Mouse (Mus musculus): ENCODE data around the gene Shank2.

Shank2 gene

GRCm38 (mm10) chr7:144268329-144268728 is 266.6 kb downstream of the Shank2 start:
- DNase-seq (ENCODE audit: low read depth, low spot score): no peak

- no peak for DNase-seq (ENCODE audit: low read depth, low spot score)
Measured at GRCm38 (mm10) chr7:144268778-144269177, 267.1 kb downstream of the Shank2 start.

- no peak for DNase-seq (ENCODE audit: low read depth, low spot score)
Measured at GRCm38 (mm10) chr7:144271074-144271473, 269.3 kb downstream of the Shank2 start.

GRCm38 (mm10) chr7:144278703-144279102 is 277.0 kb downstream of the Shank2 start:
- no peak for DNase-seq (ENCODE audit: low read depth, low spot score)

DNA sequence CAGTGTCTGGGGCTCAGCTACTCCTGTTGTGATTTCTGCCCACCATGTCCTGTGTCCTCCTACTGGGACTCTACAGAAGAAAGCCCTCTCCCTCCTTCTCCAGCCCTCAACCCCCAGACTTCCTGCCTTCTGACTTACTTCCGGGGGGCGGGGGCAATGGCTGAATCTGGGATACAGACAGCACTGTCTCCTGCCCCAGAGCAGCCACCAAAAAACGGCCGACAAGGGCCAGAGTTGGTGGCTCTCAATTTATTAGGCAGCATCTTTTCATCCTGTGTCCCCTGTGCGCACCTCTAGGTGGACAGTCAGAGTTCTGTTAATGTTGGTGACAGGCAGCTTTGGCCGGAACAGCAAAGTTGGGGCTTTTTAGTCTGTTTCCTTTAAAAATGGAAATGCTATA is 282.0 kb downstream of the Shank2 start:
- DNase-seq (ENCODE audit: low read depth, low spot score): no peak

GRCm38 (mm10) chr7:144284241-144285065 is 282.7 kb downstream of the Shank2 start:
- DNase-seq (ENCODE audit: low read depth, low spot score): no peak

- no peak for DNase-seq (ENCODE audit: low read depth, low spot score)
Measured at GRCm38 (mm10) chr7:144285066-144285633, 283.4 kb downstream of the Shank2 start.

GRCm38 (mm10) chr7:144285912-144286311 is 284.2 kb downstream of the Shank2 start:
- no peak for DNase-seq (ENCODE audit: low read depth, low spot score)

GRCm38 (mm10) chr7:144287991-144288390 is 286.3 kb downstream of the Shank2 start:
- no peak for DNase-seq (ENCODE audit: low read depth, low spot score)

DNA sequence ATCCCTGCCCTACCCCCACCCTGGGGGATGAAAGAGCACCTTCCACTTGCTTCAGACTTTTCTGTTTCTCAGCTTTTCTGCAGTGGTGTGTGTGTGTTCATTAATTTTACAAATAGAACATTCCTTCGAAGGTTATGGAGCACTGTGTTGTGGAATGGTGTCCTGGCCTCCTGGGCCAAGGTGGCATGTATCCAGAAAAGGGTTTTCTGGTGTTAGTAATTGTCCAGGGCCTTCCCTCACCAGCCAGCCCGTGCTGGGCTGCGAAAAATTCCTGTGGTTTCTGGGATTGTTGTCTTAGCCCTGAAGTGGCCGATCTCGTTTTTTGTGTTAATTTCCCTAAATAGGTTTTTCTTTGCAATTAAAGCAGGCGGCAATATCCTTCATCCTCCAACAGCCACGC is 289.8 kb downstream of the Shank2 start:
- DNase-seq (ENCODE audit: low read depth, low spot score): no peak

- no peak for DNase-seq (ENCODE audit: low read depth, low spot score)
Measured at GRCm38 (mm10) chr7:144293611-144294010, 291.9 kb downstream of the Shank2 start.

DNA sequence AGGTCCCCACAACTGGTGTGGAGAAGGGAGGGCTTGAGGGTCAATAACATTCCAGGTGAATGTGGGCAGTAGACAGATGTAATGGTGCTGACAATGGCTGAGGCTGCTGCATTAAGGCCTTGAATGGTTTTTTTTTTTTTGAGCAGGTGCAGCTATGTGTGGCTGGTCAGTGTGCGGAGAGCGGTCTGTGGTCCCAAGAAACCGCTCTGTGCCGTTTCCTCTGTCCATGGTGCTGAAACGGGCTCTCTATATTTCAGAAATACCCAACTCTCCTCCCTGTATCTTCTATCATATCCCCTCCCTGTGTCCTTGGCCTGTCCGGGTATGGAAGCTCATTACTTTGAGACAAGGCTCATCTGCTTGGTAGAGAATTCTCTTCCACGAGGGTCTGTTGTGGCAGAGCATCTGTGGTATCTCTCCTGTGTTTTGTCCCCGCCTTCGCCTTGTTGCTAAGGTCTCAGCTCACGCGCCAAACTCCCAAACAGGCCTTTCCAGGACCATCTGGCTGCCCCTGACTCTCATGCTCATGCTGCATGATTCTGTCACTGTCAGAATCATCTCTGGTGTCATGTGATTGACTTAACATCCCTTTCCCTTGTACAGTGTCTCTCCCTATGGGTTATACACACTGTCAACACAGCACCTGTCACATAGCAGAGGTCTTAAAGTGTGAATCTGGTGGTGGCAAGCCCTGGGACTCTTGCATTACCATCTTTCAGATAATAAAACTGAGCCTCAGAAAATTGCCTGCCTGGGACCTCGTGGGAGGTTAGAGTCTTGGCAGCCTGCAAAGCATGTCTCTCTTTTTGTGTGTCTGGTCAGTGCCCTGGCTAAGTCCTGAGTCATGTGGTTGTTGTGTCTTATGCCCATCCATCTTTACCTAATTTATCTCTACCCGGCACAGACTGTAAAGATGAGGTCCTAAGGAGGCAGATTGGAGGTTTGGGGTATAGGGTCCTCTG is 292.8 kb downstream of the Shank2 start:
- DNase-seq (ENCODE audit: low read depth, low spot score): no peak

DNA sequence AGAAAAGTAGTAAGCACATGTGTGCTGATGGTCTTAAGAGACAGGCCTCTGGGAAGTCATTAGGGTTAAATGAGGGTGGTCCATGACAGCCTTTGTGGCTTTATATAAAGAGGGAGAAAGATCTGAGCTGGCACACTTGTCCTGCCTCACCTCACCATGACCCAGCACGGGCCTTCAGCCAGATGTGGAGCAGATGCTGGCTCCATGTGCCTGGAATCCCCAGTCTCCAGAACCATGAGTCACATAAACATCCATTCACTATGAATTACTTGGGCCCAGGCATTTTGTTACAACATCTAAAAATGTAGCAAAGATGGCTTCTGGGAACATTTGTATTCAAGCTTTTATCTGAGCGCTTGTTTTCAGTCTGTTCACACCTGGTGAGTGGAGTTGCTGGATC is 297.6 kb downstream of the Shank2 start:
- DNase-seq (ENCODE audit: low read depth, low spot score): no peak

DNA sequence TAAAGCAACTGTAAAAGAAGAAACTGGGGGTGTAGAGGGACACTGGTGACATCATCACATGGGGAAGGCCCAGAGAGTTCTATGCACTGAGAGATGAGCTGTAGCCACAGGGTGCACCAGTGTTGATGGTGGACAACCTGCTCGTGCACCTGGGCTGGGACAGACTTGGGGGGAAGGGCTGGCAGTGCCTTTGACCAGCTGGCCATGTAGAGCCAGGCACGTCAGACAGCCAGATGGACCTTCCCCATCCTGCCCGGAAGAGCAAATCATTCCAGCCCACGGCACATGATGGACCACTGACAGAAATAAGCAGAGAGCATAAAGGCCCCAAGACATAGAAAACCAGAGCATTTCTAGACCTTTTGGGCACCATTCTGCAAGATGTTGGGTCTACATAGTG is 299.9 kb downstream of the Shank2 start:
- no peak for DNase-seq (ENCODE audit: low read depth, low spot score)

DNA sequence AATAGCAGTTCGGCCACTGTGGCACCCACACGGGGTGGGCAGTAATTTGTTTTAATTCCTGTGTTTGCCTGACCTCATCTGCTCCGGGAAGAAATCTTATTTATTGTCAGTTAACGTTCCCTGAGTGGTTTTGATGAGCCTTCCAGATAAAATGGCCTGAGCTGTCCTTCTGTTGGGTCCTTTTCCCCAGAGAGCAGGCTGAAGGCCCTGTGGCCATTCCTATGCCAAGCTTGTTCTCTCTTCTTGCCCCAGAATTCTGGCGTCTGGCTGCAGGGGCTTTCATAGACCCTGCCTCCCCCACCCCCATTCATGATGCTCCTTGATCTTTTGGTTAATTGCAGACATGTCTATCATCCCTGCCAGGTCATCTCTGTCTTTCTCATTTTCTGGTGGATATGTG is 300.8 kb downstream of the Shank2 start:
- DNase-seq (ENCODE audit: low read depth, low spot score): no peak

DNA sequence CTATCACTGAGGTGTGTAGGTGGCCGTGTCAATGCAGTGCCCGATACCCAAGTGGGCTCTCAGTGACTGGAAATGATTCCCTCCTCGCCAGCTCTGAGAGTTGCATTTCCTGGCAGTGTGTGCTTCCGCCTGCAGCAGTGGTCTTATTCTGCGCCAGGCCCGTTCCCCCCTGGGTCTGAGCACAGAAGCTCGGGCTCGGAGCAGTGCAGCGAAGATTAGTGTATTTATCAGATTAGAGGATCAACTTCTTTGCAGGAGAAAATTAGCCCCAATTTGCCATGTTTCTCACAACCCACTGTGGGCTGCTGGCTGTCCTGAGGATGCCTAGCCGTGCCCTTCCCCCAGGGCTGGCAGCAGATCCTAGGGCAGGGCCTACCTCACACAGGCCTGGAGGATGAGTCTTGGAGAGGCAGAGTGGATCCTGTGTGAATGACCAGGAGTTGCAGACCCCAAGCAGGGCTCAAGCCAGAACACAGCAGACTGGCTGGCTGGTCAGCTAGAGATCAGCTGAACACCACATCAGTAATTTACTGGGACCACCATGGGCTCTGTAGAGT is 306.2 kb downstream of the Shank2 start:
- no peak for DNase-seq (ENCODE audit: low read depth, low spot score)

DNA sequence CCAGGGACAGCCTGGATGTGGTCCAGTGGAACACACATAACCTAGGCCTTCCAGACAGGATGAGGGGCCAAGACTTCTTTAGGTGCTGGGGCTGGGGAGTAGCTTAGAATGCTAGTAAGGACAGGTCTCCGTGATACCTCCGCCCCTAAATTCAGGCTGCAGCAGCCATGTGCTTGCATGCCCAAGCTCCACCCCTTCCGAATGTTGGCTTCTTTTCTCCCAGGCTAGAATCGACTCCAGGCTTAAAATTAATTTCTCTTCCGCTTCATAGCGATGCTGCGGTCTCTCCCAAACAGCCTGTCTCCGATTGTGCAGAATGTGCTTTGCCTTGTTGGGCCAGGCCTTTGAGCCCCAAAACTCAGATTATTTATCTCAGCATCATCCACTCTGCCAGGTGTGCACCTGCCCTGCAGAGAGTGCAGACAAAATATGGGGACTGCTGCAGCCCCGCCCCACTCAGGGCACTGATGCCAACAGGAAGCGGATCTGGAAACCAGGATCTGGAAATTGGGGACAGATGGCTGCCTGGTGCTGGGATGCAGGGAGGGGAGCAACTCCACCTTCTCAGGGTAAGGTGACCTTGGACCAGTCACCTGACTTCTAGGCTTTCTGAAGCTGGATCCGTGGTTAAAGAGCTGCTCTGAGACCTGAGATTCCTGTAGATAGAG is 312.8 kb downstream of the Shank2 start:
- DNase-seq (ENCODE audit: low read depth, low spot score): no peak

- no peak for DNase-seq (ENCODE audit: low read depth, low spot score)
Measured at GRCm38 (mm10) chr7:144316224-144316623, 314.5 kb downstream of the Shank2 start.

GRCm38 (mm10) chr7:144316797-144317196 is 315.1 kb downstream of the Shank2 start:
- no peak for DNase-seq (ENCODE audit: low read depth, low spot score)

DNA sequence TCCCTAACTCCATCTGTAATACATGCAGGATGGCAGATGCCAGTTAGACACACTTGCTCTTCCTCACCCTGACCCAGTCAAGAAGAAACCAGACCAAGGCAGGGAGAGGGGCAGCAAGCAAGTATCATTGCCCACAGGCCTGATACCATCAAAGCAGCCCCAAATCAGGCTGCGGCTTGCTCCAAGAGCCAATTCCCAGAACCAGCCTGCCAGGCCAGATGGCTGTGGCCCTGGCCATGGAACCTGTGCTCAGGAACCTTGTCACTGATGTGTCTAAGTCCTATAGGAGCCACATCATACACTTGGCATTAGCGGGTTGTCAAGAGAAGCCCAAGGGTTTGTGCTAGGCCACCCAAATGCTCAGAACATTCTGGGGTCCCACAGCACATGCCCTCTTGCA is 322.3 kb downstream of the Shank2 start:
- no peak for DNase-seq (ENCODE audit: low read depth, low spot score)

GRCm38 (mm10) chr7:144324861-144325260 is 323.1 kb downstream of the Shank2 start:
- DNase-seq (ENCODE audit: low read depth, low spot score): no peak

Data from retina, adult 2 months (tissue).